7 mouse cellular contexts compared by ENCODE assay signal in the genomic region with DNA sequence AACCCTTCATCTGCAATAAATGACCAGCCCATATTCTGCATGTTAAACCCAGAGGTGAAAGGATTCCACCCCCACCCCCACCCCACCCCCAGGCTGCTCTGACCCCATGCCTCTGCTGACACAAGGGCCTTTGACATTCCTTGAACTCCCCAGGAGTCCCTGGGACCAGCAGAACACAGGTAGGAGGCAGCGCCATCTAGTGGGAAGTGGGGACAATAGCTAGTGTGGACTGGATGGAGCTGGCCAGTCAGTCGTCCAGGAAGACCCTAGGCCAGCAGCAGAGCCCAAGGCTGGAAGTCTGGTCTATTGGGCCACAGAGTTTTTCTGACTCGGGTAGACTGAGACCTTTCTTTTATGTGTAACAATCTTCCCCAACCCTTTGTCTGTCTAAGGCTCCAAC.
DNase-seq lines count a peak whose midpoint lies in the region; ATAC-seq and TF ChIP-seq lines count a peak whose summit lies in the region.

No protein-coding gene starts in this region.

- no peak overlapping the region for H3ac ChIP-seq in C2C12 (ENCODE audit: control insufficient read depth, insufficient read length, low read depth)

- WGBS in kidney, embryonic 15.5 days: 18% methylated on average over 3 of the region's 3 CpGs

- H3K4me3 ChIP-seq in C2C12 (ENCODE audit: insufficient read depth, poor library complexity, severe bottlenecking): no peak overlapping the region
- H3K4me3 ChIP-seq in kidney, embryonic 15.5 days (replicated peaks): no peak overlapping the region

- DNase-seq in 3T3-L1 (ENCODE audit: low read depth, low spot score): peak; percentile 68
- DNase-seq in c-Kit-negative CD71-positive TER-119-positive erythroid progenitor cells, embryonic 14.5 days (ENCODE audit: low read depth, low spot score): peak; percentile 29
- peak; percentile 39 to 62 for DNase-seq in lung, adult 18-20 months
- DNase-seq in right cerebral cortex, adult 2 months (ENCODE audit: low spot score in 2 of 2): peak; percentile 63 to 80

- H3K36me3 ChIP-seq in C2C12 (ENCODE audit: control insufficient read depth, insufficient read depth): no peaks in the 10 kb centered on the region
- no peaks in the 10 kb centered on the region for H3K36me3 ChIP-seq in kidney, embryonic 15.5 days

- H3K27ac ChIP-seq in kidney, embryonic 15.5 days: no peak overlapping the region

- no peaks in the 10 kb centered on the region for H3K79me3 ChIP-seq in C2C12 (ENCODE audit: low read depth)

- H3K27me3 ChIP-seq in C2C12 (ENCODE audit: control insufficient read depth, insufficient read depth, insufficient read length): peaks cover 48% of the 10 kb centered on the region
- 0 out of 2 replicates have a peak, but pooled peaks cover 12% of the 10 kb centered on the region for H3K27me3 ChIP-seq in kidney, embryonic 15.5 days

- 0 out of 2 replicates have a peak, but pooled peaks have one; percentile 39 for ATAC-seq in frontal cortex, adult (ENCODE audit: low TSS enrichment)
- 0 out of 2 replicates have a peak, but pooled peaks have one; percentile 17 for ATAC-seq in kidney, embryonic 15.5 days (replicated peaks; ENCODE audit: low FRiP score)

- H3K4me2 ChIP-seq in kidney, embryonic 15.5 days: no peak overlapping the region

- H3K9ac ChIP-seq in kidney, embryonic 15.5 days: no peak overlapping the region

- H3K4me1 ChIP-seq in kidney, embryonic 15.5 days: peaks cover 40% of the 10 kb centered on the region

- H3K9me3 ChIP-seq in kidney, embryonic 15.5 days (replicated peaks): no peaks in the 10 kb centered on the region

- TF ChIP-seq CTCF in C2C12 (IDR thresholded peaks at IDR 0.05; ENCODE audit: control insufficient read depth, insufficient read depth, insufficient read length): peak; percentile 89

- H3K79me2 ChIP-seq in C2C12 (ENCODE audit: control insufficient read depth, insufficient read depth): no peaks in the 10 kb centered on the region

TF ChIP-seq in C2C12, 6 proteins besides CTCF, POLR2A, EP300 and RAD21:
- TF ChIP-seq FOSL1 (IDR thresholded peaks at IDR 0.05; ENCODE audit: insufficient read depth, low read length, poor library complexity, severe bottlenecking): no peak
- no peak for TF ChIP-seq MAX (IDR thresholded peaks at IDR 0.05)
- TF ChIP-seq CEBPB (IDR thresholded peaks at IDR 0.05; ENCODE audit: low read depth): no peak
- no peak for TF ChIP-seq MYOD1 (IDR thresholded peaks at IDR 0.05; ENCODE audit: control insufficient read depth, insufficient read length, low read depth)
- TF ChIP-seq MYOG (IDR thresholded peaks at IDR 0.05; ENCODE audit: control insufficient read depth, extremely low read depth, insufficient read length): no peak
- TF ChIP-seq USF1 (IDR thresholded peaks at IDR 0.05; ENCODE audit: low read depth): no peak
TF ChIP-seq in C2C12: peak in this region for 0.
